Mouse (Mus musculus): ENCODE results near the gene Ppil4. TPM values are rescaled to one million over a fixed set of nuclear protein-coding genes. Genes with fewer than 3 reads are reported as not detected.

Gene Ppil4
- 42.5 and 61.4 TPM in 2 replicates for total RNA-seq (2023)

DNA sequence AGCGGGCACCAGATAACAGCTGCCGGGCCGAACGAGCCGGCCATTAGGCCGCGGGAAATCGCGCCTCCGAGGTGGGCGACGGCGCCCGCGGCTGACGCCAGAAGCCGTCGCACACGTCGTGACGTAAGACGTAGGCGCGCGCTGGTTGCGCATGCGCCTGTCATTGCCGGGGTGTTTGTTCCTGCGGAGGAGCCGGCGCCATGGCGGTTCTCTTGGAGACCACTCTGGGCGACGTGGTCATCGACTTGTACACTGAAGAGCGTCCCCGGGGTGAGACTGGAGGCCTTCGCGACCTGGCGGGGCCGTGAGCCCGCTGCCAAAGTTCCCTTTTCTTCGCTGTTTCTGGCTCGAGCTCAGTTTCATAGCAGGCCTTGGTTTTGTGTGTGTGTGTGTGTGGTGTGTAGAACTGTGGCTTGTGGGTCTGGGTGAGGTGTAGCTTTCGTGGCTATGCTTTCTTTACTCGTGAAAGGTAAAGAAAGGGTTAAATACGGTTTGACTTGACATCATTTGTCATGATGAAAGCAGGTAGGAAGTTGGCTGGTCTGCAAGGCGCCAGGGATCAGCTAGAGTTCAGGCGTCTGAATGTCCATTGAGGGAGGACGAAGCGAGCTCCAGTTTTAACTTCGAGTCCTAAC is at the start of gene Ppil4, which contains the start of gene Ginm1:
TSS of gene Ppil4 (plus strand) at position 141 of the 635 bp plus-strand sequence.
TSS of gene Ginm1 (minus strand) at position 74 of the 635 bp plus-strand sequence.

DNA sequence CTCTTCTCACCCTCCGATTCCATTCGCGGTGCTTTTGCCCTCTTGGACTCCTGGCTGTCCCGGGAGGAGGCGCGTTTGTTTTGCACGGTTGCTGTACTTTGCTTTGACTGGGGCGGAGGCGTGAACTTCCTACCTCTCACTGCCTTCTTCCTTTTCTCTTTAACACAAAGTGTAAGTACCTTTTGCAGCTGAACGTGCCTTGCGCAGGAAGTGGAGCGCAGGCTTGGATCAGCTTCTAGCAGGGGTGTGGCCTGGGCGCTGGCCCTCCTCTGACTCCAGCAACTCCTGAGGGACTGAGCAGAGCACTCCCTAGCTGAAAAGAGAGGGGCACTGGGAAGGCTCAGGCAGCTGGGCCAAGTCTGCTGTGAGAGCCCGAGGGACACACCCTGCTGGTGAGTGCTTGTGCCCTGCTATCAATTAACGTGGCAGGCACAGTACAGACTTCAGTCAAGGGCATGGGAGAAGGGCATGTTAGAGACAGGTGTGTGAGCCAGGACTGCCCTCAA is 39.5 kb downstream of the Ppil4 start, which contains the start of gene Zc3h12d:
TSS of gene Zc3h12d (plus strand) at position 300 of the 506 bp plus-strand sequence.

Other genes with a start within 250 kb of the Ppil4 start
- 0.25 and 0.32 TPM in 2 replicates for gene Lrp11, start 203.1 kb upstream of the Ppil4 start, total RNA-seq (2023)
- gene Nup43, start 125.4 kb upstream of the Ppil4 start, total RNA-seq (2023), result 4.2 and 4.3 TPM in 2 replicates
- gene Pcmt1, start 111.8 kb upstream of the Ppil4 start, total RNA-seq (2023), result 60.4 and 74.7 TPM in 2 replicates
- 25.4 and 39.1 TPM in 2 replicates for gene Lats1, start 111.7 kb upstream of the Ppil4 start, total RNA-seq (2023)
- 48.0 and 53.2 TPM in 2 replicates for gene Katna1, start 66.9 kb upstream of the Ppil4 start, total RNA-seq (2023)
- gene Ginm1, start 67 bp upstream of the Ppil4 start, total RNA-seq (2023), result 25.7 and 41.6 TPM in 2 replicates
- gene Zc3h12d, start 39.6 kb downstream of the Ppil4 start, total RNA-seq (2023), result 1.7 and 2.3 TPM in 2 replicates
- 88.3 and 93.6 TPM in 2 replicates for gene Tab2, start 163.3 kb downstream of the Ppil4 start, total RNA-seq (2023)